Mouse (Mus musculus) heart, adult 2 months (tissue): ENCODE measurements around the gene Gm6993.

Source experiments
- CTCF ChIP-seq: fragments of 200-600 bp; IDR thresholded peaks from 2 replicates; pipeline ENCODE4 v1.8.1; 2022; ENCODE audit warnings: antibody characterized with exemption, mild to moderate bottlenecking, moderate library complexity
- EP300 ChIP-seq: fragments of 200-500 bp; IDR thresholded peaks from 2 replicates; pipeline ENCODE4 v1.6.1; 2011; ENCODE audit warnings: low read depth, low read length, control low read depth; ENCODE audit not compliant: insufficient read depth
- POLR2A ChIP-seq: fragments of 200-500 bp; IDR thresholded peaks from 2 replicates; pipeline ENCODE4 v1.6.1; 2011; ENCODE audit warnings: mild to moderate bottlenecking, low read depth, low read length, control low read depth; ENCODE audit not compliant: insufficient read depth

DNA sequence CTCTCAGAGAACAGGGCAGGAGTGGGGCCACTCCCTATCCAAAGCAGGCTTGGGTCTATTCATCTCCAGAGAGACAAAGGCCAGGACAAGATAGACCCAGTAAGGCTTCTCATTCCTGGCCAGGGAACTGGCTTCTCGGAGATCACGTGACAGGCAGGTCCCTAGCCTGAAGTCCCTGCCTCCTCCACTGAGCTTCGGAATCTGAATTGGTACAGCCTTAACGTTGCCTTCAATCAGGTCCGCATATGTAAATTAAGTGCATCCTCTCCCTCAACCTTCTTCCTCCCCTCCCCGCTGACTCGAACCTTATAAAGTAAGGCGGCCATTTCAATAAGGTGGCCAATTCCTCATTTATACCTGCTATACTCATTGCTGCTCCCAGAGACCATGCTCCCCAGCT lies 15.1 kb upstream of the Gm6993 start:
- TF ChIP-seq POLR2A, result no peak
- no peak for TF ChIP-seq CTCF
- no peak for TF ChIP-seq EP300
